Mouse (Mus musculus): ENCODE measurements at regions not wholly inside any gene's neighbourhood (a gene's known extent, or its start where the extent isn't known, plus 50 kb on each side); places are given as distances from the start of the nearest gene placed in this dataset.

DNA sequence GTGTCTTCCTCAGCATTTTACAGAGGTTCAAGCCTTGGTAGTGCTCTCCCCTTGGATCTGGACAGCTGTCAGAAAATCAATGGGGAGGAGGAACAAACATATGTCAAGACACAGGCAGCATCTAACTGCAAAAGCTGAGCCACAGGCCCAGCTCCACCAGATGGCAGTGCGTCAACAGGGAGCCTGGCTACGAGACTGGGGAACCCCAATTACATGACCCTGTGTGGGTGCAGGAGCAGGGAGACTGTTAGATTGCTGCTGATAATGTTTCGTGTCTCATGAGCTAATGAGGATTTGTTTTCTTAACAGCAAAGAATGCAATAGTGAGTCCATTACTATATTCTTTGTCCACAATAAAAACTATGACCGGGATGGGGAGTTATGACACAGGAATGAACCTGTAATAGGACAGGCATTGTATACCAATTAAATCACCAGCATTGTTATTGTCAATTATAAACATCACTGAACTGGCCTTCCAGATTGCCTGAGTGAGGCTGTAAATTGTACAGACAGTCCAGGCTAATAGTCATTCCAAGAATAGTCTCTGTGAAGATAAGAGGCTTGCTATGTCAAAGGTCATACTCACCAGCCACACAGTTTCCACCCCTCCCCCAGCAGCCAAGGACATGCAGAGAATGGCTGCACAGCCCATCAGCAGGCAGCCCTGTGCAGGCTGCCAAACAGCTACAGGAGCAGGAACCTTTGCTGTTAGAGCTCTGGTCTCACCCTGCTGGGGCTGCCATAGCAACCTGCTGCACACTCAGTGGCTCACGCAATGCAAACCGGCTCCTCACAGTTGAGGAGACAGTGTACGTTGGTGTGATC, 58.8 kb upstream of the Barx2 start:
- peak; percentile 77 for ATAC-seq (ENCODE audit: low read depth)
- no peaks in the 10 kb centered on the region for H3K9me3 ChIP-seq (replicated peaks)
- H3K36me3 ChIP-seq: no peaks in the 10 kb centered on the region
- no peaks in the 10 kb centered on the region for H3K27me3 ChIP-seq
- peaks cover 6% of the 10 kb centered on the region for H3K4me1 ChIP-seq (replicated peaks)
- H3K4me3 ChIP-seq (replicated peaks): no peak overlapping the region
- no peak for DNase-seq
- H3K27ac ChIP-seq: no peak overlapping the region
- 0 out of 2 replicates have a peak overlapping the region, but pooled peaks have one; percentile 1 for H3K4me2 ChIP-seq
- WGBS (ENCODE audit: insufficient replicate concordance): 43% methylated on average over 7 of the region's 7 CpGs
- H3K9ac ChIP-seq: no peak overlapping the region

DNA sequence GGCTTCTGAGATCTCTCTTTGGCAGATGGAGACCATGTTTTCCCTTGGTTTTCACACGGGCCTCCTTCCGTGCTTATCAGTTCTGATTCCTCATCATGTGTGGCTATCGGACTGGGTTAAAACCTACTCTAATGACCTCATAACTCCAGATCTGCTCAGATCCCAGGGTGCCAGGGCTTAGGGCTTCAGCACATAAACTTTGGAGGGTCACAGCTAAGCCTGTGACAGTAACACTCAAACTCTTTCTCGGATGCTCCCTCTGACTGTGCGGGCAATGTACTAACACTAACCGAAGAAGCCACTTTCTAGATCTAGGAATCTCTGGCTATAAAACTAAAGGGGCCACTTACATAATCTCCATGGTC, 59.3 kb upstream of the Barx2 start:
- Histone ChIP-seq H3K9ac (no peak overlapping the region), H3K4me1 (replicated peaks) (peaks cover 6% of the 10 kb centered on the region), H3K4me3 (replicated peaks) (no peak overlapping the region), H3K27ac (no peak overlapping the region), H3K27me3 (no peaks in the 10 kb centered on the region), H3K36me3 (no peaks in the 10 kb centered on the region), H3K4me2 (0 out of 2 replicates have a peak overlapping the region, but pooled peaks have one; percentile 1), H3K9me3 (replicated peaks) (no peaks in the 10 kb centered on the region)
- 53% methylated on average over 6 of the region's 6 CpGs for WGBS (ENCODE audit: insufficient replicate concordance)
- DNase-seq (no peak), ATAC-seq (ENCODE audit: low read depth) (peak; percentile 29; the same call in 1 of the 2 replicates)

DNA sequence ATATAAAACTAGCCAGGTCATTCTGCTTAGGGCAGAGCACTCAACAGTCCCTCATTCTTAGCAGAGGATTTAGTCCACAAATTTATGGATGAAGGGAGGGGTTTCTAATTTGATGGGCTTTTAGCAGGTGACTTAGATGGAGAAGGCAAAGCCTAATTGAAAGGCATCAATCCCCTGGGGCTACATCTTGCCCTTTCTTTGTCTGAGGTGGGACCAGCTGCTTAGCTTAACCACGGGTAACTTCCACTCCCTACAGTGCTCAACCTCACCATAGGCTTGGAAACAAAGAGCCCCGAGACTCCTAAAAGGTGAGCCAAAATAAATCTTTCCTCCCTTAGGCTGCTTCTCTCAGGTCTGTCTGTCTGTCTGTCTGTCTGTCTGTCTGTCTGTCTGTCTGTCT, 62.9 kb upstream of the Barx2 start:
- no peak for DNase-seq
- Histone ChIP-seq H3K4me1 (replicated peaks) (peaks cover 6% of the 10 kb centered on the region), H3K4me3 (replicated peaks) (no peak overlapping the region), H3K27me3 (no peaks in the 10 kb centered on the region), H3K36me3 (no peaks in the 10 kb centered on the region), H3K9ac (no peak overlapping the region), H3K27ac (no peak overlapping the region), H3K9me3 (replicated peaks) (no peaks in the 10 kb centered on the region), H3K4me2 (no peak overlapping the region)
- no peak for ATAC-seq (ENCODE audit: low read depth)
- WGBS (ENCODE audit: insufficient replicate concordance): 67% methylated on average over 2 of the region's 2 CpGs

DNA sequence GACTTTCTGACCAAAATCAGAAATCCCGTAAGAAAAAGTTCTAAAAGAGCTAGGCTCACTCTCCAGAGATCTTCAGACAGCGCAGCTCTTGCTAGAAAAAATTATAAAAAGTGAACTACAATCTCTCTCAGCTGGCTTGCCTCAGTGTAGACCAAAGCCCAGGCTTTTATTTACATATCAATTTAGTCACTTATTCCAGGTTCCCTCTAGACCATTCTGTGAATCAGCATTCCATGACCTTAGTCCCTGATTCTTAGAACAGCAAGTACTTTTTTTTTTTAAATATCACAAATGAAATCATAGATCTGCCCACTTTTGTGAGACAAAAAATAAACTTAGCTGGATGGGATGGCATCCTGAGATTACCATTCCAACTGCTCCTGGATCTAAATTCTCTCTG, 64.8 kb upstream of the Barx2 start:
- H3K27me3 ChIP-seq: no peaks in the 10 kb centered on the region
- no peak for DNase-seq
- H3K9ac ChIP-seq: no peak overlapping the region
- WGBS (ENCODE audit: insufficient replicate concordance): 65% methylated on average over 2 of the region's 2 CpGs
- no peaks in the 10 kb centered on the region for H3K4me1 ChIP-seq (replicated peaks)
- H3K36me3 ChIP-seq: no peaks in the 10 kb centered on the region
- no peak for ATAC-seq (ENCODE audit: low read depth)
- H3K9me3 ChIP-seq (replicated peaks): no peaks in the 10 kb centered on the region
- H3K27ac ChIP-seq: no peak overlapping the region
- H3K4me3 ChIP-seq (replicated peaks): no peak overlapping the region
- H3K4me2 ChIP-seq: no peak overlapping the region

DNA sequence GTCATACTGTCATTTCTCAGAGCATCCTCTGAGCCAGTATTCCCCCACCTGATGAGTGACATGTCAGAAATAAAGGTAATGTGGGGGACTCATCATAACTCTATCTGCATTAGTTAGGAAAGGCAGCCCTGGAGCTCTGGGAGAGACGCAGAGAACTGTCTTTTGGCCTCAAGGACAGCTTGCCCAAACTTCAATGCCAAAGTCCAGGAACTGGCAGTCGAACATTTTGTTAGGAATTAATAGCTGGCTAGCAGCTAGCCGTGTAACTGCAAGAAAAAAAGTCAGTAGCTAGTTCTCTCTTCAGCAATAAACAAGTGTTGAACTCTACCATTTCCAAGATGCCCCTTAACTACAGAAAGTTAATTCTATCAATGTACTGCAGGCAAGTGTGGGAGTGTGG, 65.9 kb upstream of the Barx2 start:
- DNase-seq (no peak), ATAC-seq (ENCODE audit: low read depth) (no peak)
- H3K27me3 ChIP-seq: no peaks in the 10 kb centered on the region
- H3K4me2 ChIP-seq: no peak overlapping the region
- H3K9me3 ChIP-seq (replicated peaks): no peaks in the 10 kb centered on the region
- no peak overlapping the region for H3K27ac ChIP-seq
- 48% methylated on average over 3 of the region's 3 CpGs for WGBS (ENCODE audit: insufficient replicate concordance)
- no peak overlapping the region for H3K4me3 ChIP-seq (replicated peaks)
- H3K9ac ChIP-seq: no peak overlapping the region
- no peaks in the 10 kb centered on the region for H3K36me3 ChIP-seq
- H3K4me1 ChIP-seq (replicated peaks): no peaks in the 10 kb centered on the region

DNA sequence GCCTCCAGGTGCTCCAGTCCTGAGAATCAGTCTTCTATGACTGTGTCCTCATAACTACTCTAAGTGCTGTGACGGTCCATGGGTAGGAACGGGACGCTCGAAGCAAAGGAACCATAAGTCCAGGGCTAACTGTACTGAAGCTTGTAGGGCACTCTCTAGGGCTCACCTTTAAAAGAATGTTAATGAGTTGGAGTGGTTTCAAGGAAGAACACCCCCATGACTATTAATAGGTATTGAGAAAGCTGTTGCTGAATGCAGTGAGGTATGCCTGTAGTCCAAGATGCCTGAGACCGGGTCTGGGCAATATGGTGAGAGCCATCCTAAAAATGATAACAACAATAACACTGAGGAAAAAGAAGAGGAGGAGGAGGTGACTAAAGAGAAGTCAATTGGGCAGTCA, 67.2 kb upstream of the Barx2 start:
- no peak overlapping the region for H3K27ac ChIP-seq
- no peaks in the 10 kb centered on the region for H3K4me1 ChIP-seq (replicated peaks)
- no peak overlapping the region for H3K9ac ChIP-seq
- H3K27me3 ChIP-seq: no peaks in the 10 kb centered on the region
- no peak overlapping the region for H3K4me2 ChIP-seq
- H3K9me3 ChIP-seq (replicated peaks): no peaks in the 10 kb centered on the region
- no peak overlapping the region for H3K4me3 ChIP-seq (replicated peaks)
- no peak for DNase-seq
- 74% methylated on average over 5 of the region's 5 CpGs for WGBS (ENCODE audit: insufficient replicate concordance)
- ATAC-seq (ENCODE audit: low read depth): no peak
- H3K36me3 ChIP-seq: no peaks in the 10 kb centered on the region

DNA sequence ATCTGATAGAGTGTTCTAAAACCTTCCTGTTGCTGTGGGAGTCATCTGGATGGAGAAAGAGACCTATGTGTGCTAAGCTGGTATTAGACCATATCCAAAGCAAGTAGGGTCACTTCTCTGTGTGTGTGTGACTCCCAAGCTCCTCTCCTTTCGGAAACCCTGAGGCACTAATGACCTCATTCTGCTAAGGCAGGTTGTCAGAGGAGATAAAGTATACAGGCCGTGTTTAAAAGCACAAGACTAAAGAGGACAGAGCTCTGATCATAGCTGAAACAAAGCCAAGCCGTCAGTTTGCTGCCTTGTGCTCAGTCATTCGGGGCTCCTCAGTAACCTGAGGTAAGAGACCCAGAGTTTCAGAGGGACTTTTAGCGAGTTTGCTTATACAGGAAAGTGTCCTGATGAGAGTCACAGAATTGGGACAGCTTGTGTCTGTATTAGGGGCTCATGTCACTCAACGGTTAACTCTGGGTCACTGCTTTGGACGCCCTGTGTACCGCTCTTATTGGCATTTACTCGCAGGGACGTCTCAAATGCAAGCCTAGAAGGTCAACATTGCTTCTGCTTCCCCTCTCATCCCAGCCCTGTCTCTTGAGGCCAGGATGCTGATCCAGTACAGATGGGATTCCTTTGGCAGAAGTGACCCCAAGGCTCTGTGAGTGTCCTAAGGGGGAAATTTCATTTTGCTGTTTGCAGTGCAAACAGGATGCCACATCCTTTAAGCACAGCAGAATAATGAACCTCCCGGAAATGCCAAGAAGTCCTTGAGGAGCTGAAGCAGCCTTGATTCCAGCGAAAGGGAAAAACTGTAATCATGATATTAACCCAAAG, 70.7 kb upstream of the Barx2 start:
- WGBS (ENCODE audit: insufficient replicate concordance): 50% methylated on average over 12 of the region's 12 CpGs
- Histone ChIP-seq H3K4me3 (replicated peaks) (no peak overlapping the region), H3K36me3 (no peaks in the 10 kb centered on the region), H3K27ac (no peak overlapping the region), H3K4me1 (replicated peaks) (no peaks in the 10 kb centered on the region), H3K9ac (no peak overlapping the region), H3K9me3 (replicated peaks) (no peaks in the 10 kb centered on the region), H3K4me2 (no peak overlapping the region), H3K27me3 (no peaks in the 10 kb centered on the region)
- no peak for DNase-seq
- no peak for ATAC-seq (ENCODE audit: low read depth)

DNA sequence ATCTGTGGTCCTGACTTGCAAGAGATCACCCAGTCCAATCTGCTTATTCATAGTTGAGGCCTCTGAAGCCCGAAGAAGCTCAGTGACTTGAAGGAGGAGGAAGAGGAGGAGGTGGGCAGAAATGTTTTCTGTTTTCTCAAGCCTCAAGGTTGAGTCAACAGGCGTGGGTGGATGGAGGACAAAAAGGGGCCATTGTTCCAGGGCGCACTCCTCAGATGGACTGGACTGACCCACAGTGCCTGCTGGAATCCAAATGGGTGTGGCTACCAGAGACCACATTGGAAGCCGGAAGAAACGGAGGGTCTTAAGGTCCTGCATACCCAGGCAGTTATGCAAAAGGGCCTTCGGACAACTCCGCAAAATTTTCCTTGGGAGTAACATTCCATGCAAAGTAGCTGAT, 75.6 kb upstream of the Barx2 start:
- ATAC-seq (ENCODE audit: low read depth) (no peak), DNase-seq (no peak)
- Histone ChIP-seq H3K4me1 (replicated peaks) (no peaks in the 10 kb centered on the region), H3K27me3 (no peaks in the 10 kb centered on the region), H3K4me3 (replicated peaks) (no peak overlapping the region), H3K36me3 (no peaks in the 10 kb centered on the region), H3K4me2 (no peak overlapping the region), H3K9me3 (replicated peaks) (no peaks in the 10 kb centered on the region), H3K9ac (no peak overlapping the region), H3K27ac (no peak overlapping the region)
- 66% methylated on average over 7 of the region's 7 CpGs for WGBS (ENCODE audit: insufficient replicate concordance)

DNA sequence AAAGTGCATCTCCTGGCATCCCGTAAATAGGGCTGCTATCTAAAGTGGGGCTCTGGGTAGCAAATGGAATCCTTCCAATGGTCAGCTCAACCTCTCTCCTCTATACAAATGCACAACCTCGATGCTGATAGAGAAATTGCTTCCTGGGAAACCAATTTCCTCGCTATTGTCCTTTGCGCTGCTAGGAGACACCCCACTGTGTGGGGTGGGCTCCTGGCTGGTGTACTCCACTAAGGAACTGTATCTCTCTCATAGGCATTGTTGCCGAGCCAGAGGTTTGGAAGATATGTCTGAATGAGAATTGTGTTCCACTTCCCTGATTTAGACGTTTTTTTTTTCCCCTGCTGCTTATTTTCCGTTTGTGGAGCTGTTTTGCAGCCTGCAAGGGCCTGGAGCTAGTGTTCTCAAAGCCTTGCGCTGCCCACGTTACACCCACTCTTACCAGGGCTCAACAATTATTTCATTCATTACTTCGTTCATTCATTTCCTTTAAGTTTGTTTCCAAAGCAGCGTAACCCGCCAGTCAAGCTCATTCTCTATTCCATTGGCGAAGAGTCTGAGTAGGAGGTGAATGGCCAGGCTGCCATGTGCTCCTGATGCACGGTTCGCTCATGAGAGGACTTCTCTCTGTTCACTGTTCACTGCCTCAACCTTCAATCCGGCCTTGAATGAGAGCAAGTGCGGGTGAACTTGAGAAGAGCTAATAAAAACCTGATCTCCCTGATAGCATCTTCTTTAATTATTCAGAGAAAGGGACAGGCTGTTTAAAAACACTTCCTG, 76.5 kb upstream of the Barx2 start:
- Histone ChIP-seq H3K9me3 (replicated peaks) (no peaks in the 10 kb centered on the region), H3K4me3 (replicated peaks) (no peak overlapping the region), H3K4me1 (replicated peaks) (peaks cover 1% of the 10 kb centered on the region; the same call in 1 of the 2 replicates), H3K27ac (no peak overlapping the region), H3K36me3 (no peaks in the 10 kb centered on the region), H3K4me2 (no peak overlapping the region), H3K9ac (no peak overlapping the region), H3K27me3 (no peaks in the 10 kb centered on the region)
- DNase-seq: no peak
- 64% methylated on average over 17 of the region's 17 CpGs for WGBS (ENCODE audit: insufficient replicate concordance)
- no peak for ATAC-seq (ENCODE audit: low read depth)

DNA sequence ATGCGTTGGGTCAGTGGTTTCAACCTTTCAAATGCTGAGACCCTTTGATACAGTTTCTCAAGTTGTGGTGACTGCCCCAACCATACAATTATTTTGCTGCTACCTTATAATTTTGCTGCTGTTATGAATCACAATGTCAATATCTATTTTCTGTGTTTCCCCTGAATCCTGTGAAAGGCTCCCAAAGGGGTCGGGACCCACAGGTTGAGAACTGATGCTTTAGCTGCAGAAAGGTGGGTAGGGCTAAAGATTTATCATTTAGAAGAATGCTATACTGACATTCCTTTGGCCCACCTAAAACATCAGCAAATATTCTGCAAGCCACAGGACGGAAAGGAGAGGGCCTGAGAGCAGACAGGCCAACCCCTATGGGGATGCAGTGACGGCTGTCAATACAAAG, 77.2 kb upstream of the Barx2 start:
- ATAC-seq (ENCODE audit: low read depth): no peak
- Histone ChIP-seq H3K4me1 (replicated peaks) (peaks cover 7% of the 10 kb centered on the region; the same call in 1 of the 2 replicates), H3K4me2 (no peak overlapping the region), H3K4me3 (replicated peaks) (no peak overlapping the region), H3K9ac (no peak overlapping the region), H3K9me3 (replicated peaks) (no peaks in the 10 kb centered on the region), H3K27me3 (no peaks in the 10 kb centered on the region), H3K27ac (no peak overlapping the region), H3K36me3 (no peaks in the 10 kb centered on the region)
- no peak for DNase-seq
- WGBS (ENCODE audit: insufficient replicate concordance): 61% methylated on average over 4 of the region's 4 CpGs
